Mouse (Mus musculus): ENCODE data around the gene Chd3. TPM values are rescaled to one million over a fixed set of nuclear protein-coding genes. Genes with fewer than 3 reads are reported as not detected.

Gene Chd3
- polyA plus RNA-seq, 1 experiment from 2014 or later: 68.0 TPM

GRCm38 (mm10) chr11:69413221-69414181 is 44.3 kb upstream of the Chd3 start, which contains the start of gene Kdm6b:
Gene Kdm6b (minus strand): TSS chr11:69413675.
- WGBS: 28% methylated on average over 12 of the region's 12 CpGs
- peaks cover 50% of the 10 kb centered on the region for H3K4me1 ChIP-seq (ENCODE audit: control insufficient read depth, insufficient read depth, low read depth, low read length)

GRCm38 (mm10) chr11:69412548-69412947 is 43.3 kb upstream of the Chd3 start:
- ATAC-seq: no peak
- peak overlapping the region; percentile 67 for H3K4me2 ChIP-seq (ENCODE audit: low read length)
- H3K4me1 ChIP-seq (ENCODE audit: control insufficient read depth, insufficient read depth, low read depth, low read length): peaks cover 55% of the 10 kb centered on the region
- H3K27me3 ChIP-seq (replicated peaks; ENCODE audit: control insufficient read depth, insufficient read depth, low read length): no peaks in the 10 kb centered on the region
- H3K36me3 ChIP-seq (ENCODE audit: control insufficient read depth, insufficient read depth, low read length): no peaks in the 10 kb centered on the region; the same call in none of the 2 replicates
- peak overlapping the region; percentile 98 for H3K27ac ChIP-seq (ENCODE audit: low read depth, low read length)
- WGBS: 52% methylated on average over 7 of the region's 7 CpGs
- H3K9ac ChIP-seq (ENCODE audit: low read depth, low read length): peak overlapping the region; percentile 83
- no peaks in the 10 kb centered on the region for H3K9me3 ChIP-seq (ENCODE audit: control insufficient read depth, low read length)
- peak overlapping the region; percentile 76 for H3K4me3 ChIP-seq (ENCODE audit: low read length)

More at GRCm38 (mm10) chr11:69413221-69414181, 44.3 kb upstream of the Chd3 start, which contains the start of gene Kdm6b:
- no peaks in the 10 kb centered on the region; the same call in 1 of the 2 replicates for H3K36me3 ChIP-seq (ENCODE audit: control insufficient read depth, insufficient read depth, low read length)
- peak within 1 kb of the TSS; percentile 76 for H3K4me3 ChIP-seq (ENCODE audit: low read length)
- peak within 1 kb of the TSS; percentile 83 for H3K9ac ChIP-seq (ENCODE audit: low read depth, low read length)
- ATAC-seq: no peak
- H3K27ac ChIP-seq (ENCODE audit: low read depth, low read length): peak within 1 kb of the TSS; percentile 98
- H3K9me3 ChIP-seq (ENCODE audit: control insufficient read depth, low read length): no peaks in the 10 kb centered on the region
- H3K27me3 ChIP-seq (replicated peaks; ENCODE audit: control insufficient read depth, insufficient read depth, low read length): no peaks in the 10 kb centered on the region
- peak within 1 kb of the TSS; percentile 67 for H3K4me2 ChIP-seq (ENCODE audit: low read length)

- ATAC-seq: no peak
- no peaks in the 10 kb centered on the region for H3K27me3 ChIP-seq (replicated peaks; ENCODE audit: control insufficient read depth, insufficient read depth, low read length)
- peak overlapping the region; percentile 85 for H3K9ac ChIP-seq (ENCODE audit: low read depth, low read length)
- under 1% methylated on average over 38 of the region's 39 CpGs for WGBS
- peak overlapping the region; percentile 76 for H3K4me3 ChIP-seq (ENCODE audit: low read length)
- H3K9me3 ChIP-seq (ENCODE audit: control insufficient read depth, low read length): no peaks in the 10 kb centered on the region
- H3K4me2 ChIP-seq (ENCODE audit: low read length): peak overlapping the region; percentile 67
- H3K36me3 ChIP-seq (ENCODE audit: control insufficient read depth, insufficient read depth, low read length): peaks cover 4% of the 10 kb centered on the region
- H3K4me1 ChIP-seq (ENCODE audit: control insufficient read depth, insufficient read depth, low read depth, low read length): peaks cover 51% of the 10 kb centered on the region
- H3K27ac ChIP-seq (ENCODE audit: low read depth, low read length): peak overlapping the region; percentile 91
These were observed 42.5 kb upstream of the Chd3 start for GRCm38 (mm10) chr11:69411538-69412203.

GRCm38 (mm10) chr11:69411073-69411535 is 41.9 kb upstream of the Chd3 start:
- Histone ChIP-seq H3K4me3 (ENCODE audit: low read length) (peak overlapping the region; percentile 76), H3K36me3 (ENCODE audit: control insufficient read depth, insufficient read depth, low read length) (peaks cover 9% of the 10 kb centered on the region), H3K27ac (ENCODE audit: low read depth, low read length) (peak overlapping the region; percentile 91), H3K9ac (ENCODE audit: low read depth, low read length) (peak overlapping the region; percentile 85), H3K4me1 (ENCODE audit: control insufficient read depth, insufficient read depth, low read depth, low read length) (peaks cover 50% of the 10 kb centered on the region), H3K27me3 (replicated peaks; ENCODE audit: control insufficient read depth, insufficient read depth, low read length) (no peaks in the 10 kb centered on the region), H3K9me3 (ENCODE audit: control insufficient read depth, low read length) (no peaks in the 10 kb centered on the region), H3K4me2 (ENCODE audit: low read length) (peak overlapping the region; percentile 67)
- ATAC-seq: peak; percentile 40
- under 1% methylated on average over 26 of the region's 26 CpGs for WGBS

GRCm38 (mm10) chr11:69410310-69411072 is 41.3 kb upstream of the Chd3 start:
- no peak for ATAC-seq
- H3K27me3 ChIP-seq (replicated peaks; ENCODE audit: control insufficient read depth, insufficient read depth, low read length): no peaks in the 10 kb centered on the region
- peak overlapping the region; percentile 76 for H3K4me3 ChIP-seq (ENCODE audit: low read length)
- under 1% methylated on average over 41 of the region's 41 CpGs for WGBS
- H3K4me2 ChIP-seq (ENCODE audit: low read length): peak overlapping the region; percentile 67
- H3K4me1 ChIP-seq (ENCODE audit: control insufficient read depth, insufficient read depth, low read depth, low read length): peaks cover 50% of the 10 kb centered on the region
- H3K36me3 ChIP-seq (ENCODE audit: control insufficient read depth, insufficient read depth, low read length): peaks cover 15% of the 10 kb centered on the region
- no peaks in the 10 kb centered on the region for H3K9me3 ChIP-seq (ENCODE audit: control insufficient read depth, low read length)
- peak overlapping the region; percentile 85 for H3K9ac ChIP-seq (ENCODE audit: low read depth, low read length)
- H3K27ac ChIP-seq (ENCODE audit: low read depth, low read length): peak overlapping the region; percentile 91

GRCm38 (mm10) chr11:69410045-69410309 is 40.8 kb upstream of the Chd3 start:
- Histone ChIP-seq H3K9me3 (ENCODE audit: control insufficient read depth, low read length) (no peaks in the 10 kb centered on the region), H3K4me2 (ENCODE audit: low read length) (peak overlapping the region; percentile 67), H3K27me3 (replicated peaks; ENCODE audit: control insufficient read depth, insufficient read depth, low read length) (no peaks in the 10 kb centered on the region), H3K9ac (ENCODE audit: low read depth, low read length) (peak overlapping the region; percentile 85), H3K27ac (ENCODE audit: low read depth, low read length) (peak overlapping the region; percentile 91), H3K4me1 (ENCODE audit: control insufficient read depth, insufficient read depth, low read depth, low read length) (peaks cover 49% of the 10 kb centered on the region), H3K4me3 (ENCODE audit: low read length) (peak overlapping the region; percentile 76), H3K36me3 (ENCODE audit: control insufficient read depth, insufficient read depth, low read length) (peaks cover 20% of the 10 kb centered on the region)
- 0% methylated on average over 18 of the region's 18 CpGs for WGBS
- no peak for ATAC-seq

GRCm38 (mm10) chr11:69409378-69410044 is 40.3 kb upstream of the Chd3 start:
- H3K9ac ChIP-seq (ENCODE audit: low read depth, low read length): peak overlapping the region; percentile 85
- peak overlapping the region; percentile 67 for H3K4me2 ChIP-seq (ENCODE audit: low read length)
- H3K4me3 ChIP-seq (ENCODE audit: low read length): peak overlapping the region; percentile 76
- no peaks in the 10 kb centered on the region for H3K9me3 ChIP-seq (ENCODE audit: control insufficient read depth, low read length)
- H3K27me3 ChIP-seq (replicated peaks; ENCODE audit: control insufficient read depth, insufficient read depth, low read length): no peaks in the 10 kb centered on the region
- H3K4me1 ChIP-seq (ENCODE audit: control insufficient read depth, insufficient read depth, low read depth, low read length): peaks cover 44% of the 10 kb centered on the region
- H3K36me3 ChIP-seq (ENCODE audit: control insufficient read depth, insufficient read depth, low read length): peaks cover 24% of the 10 kb centered on the region
- peak overlapping the region; percentile 91 for H3K27ac ChIP-seq (ENCODE audit: low read depth, low read length)
- peak; percentile 43 for ATAC-seq
- under 1% methylated on average over 43 of the region's 46 CpGs for WGBS

- ATAC-seq: peak; percentile 76
- H3K4me2 ChIP-seq (ENCODE audit: low read length): peak overlapping the region; percentile 67
- peak overlapping the region; percentile 85 for H3K9ac ChIP-seq (ENCODE audit: low read depth, low read length)
- WGBS: under 1% methylated on average over 33 of the region's 33 CpGs
- peak overlapping the region; percentile 91 for H3K27ac ChIP-seq (ENCODE audit: low read depth, low read length)
- peak overlapping the region; percentile 76 for H3K4me3 ChIP-seq (ENCODE audit: low read length)
- no peaks in the 10 kb centered on the region for H3K27me3 ChIP-seq (replicated peaks; ENCODE audit: control insufficient read depth, insufficient read depth, low read length)
- H3K9me3 ChIP-seq (ENCODE audit: control insufficient read depth, low read length): no peaks in the 10 kb centered on the region
- peaks cover 36% of the 10 kb centered on the region for H3K4me1 ChIP-seq (ENCODE audit: control insufficient read depth, insufficient read depth, low read depth, low read length)
- peaks cover 31% of the 10 kb centered on the region for H3K36me3 ChIP-seq (ENCODE audit: control insufficient read depth, insufficient read depth, low read length)
These were observed 39.6 kb upstream of the Chd3 start for GRCm38 (mm10) chr11:69408541-69409377.

Data from hindbrain, embryonic 16.5 days (tissue).